Mouse (Mus musculus): Measurements from ENCODE around the gene Lingo4. TPM values are rescaled to one million over a fixed set of nuclear protein-coding genes. Genes with fewer than 3 reads are reported as not detected.

Gene Lingo4
- polyA plus RNA-seq, 1 experiment from 2014 or later: 0.51 TPM

DNA sequence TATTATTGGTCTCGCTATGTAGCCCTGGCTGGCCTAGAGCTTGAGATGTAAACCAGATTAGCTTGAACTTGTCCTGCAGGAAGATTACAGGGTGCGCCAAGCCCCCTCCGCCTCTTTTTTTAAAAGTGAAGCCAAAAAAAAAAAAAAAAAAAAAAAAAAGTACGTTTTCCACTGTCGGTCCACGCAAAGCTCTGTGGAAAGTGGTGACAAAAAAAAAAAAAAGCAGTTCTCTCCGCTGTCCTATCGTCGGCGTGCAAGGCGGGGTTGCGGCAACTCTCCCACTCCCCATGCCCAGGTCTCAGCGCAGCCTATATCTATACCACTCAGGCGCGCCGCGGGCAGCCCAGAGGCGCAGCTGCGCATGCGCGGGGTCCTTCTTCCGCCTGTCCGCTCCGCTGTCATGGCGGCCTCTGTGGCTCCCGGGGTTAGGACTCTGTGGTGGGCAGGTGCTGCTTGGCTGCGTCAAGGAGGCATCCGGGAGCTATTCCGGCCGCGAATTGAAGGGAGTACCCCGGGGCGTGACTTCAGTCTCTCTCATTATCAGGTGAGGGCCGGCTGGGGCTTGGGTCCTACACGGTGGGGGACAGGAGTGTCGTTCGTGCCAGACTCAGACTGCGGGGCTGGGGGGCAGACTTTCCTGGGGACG is 44.8 kb downstream of the Lingo4 start, which contains the start of gene Mrpl9:
Gene Mrpl9, plus strand, starts transcription at position 368 of the 646 bp plus-strand sequence.
- peak within 1 kb of the TSS; percentile 87 for H3K9ac ChIP-seq (replicated peaks; ENCODE audit: low read depth, low read length)
- H3K36me3 ChIP-seq (ENCODE audit: control insufficient read depth, insufficient read depth, low read length): peaks cover 27% of the 10 kb centered on the region
- ATAC-seq (ENCODE audit: insufficient number of reproducible peaks, insufficient read depth, low FRiP score, low read depth): peak; percentile 97
- H3K9me3 ChIP-seq (ENCODE audit: control insufficient read depth, low read depth, low read length): no peaks in the 10 kb centered on the region
- H3K27me3 ChIP-seq (ENCODE audit: control insufficient read depth, insufficient read depth, low read length): no peaks in the 10 kb centered on the region
- H3K27ac ChIP-seq (ENCODE audit: low read length): peak within 1 kb of the TSS; percentile 66; the same call in 1 of the 2 replicates
- under 1% methylated on average over 39 of the region's 39 CpGs for WGBS
- 0 out of 2 replicates have a peak, but pooled peaks cover 5% of the 10 kb centered on the region for H3K4me1 ChIP-seq (ENCODE audit: control insufficient read depth, insufficient read depth, low read length)
- peak within 1 kb of the TSS; percentile 84 for H3K4me3 ChIP-seq (ENCODE audit: low read depth, low read length)
- peak within 1 kb of the TSS; percentile 67 for H3K4me2 ChIP-seq (replicated peaks; ENCODE audit: low read depth, low read length)

DNA sequence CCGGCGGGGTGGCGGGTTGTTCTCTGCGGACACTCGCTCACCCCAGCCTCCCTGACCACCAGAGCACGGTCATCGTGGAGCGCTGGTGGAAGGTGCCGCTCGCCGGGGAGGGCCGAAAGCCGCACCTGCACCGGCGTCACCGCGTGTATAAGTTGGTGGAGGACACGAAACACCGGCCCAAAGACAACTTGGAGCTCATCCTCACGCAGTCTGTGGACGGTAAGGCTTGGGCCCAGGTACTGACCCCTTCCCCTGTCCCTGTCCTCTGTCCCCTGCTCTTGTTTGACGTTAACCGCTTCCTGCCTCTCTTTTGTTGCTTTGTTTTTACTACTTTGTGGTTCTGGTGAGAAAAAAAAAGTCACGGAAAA is 45.3 kb downstream of the Lingo4 start, which contains the start of gene Oaz3:
Gene Oaz3, minus strand, starts transcription at position 319 of the 368 bp plus-strand sequence.
- Histone ChIP-seq H3K4me1 (ENCODE audit: control insufficient read depth, insufficient read depth, low read length) (0 out of 2 replicates have a peak, but pooled peaks cover 5% of the 10 kb centered on the region), H3K4me3 (ENCODE audit: low read depth, low read length) (peak within 1 kb of the TSS; percentile 84), H3K36me3 (ENCODE audit: control insufficient read depth, insufficient read depth, low read length) (peaks cover 31% of the 10 kb centered on the region), H3K9ac (replicated peaks; ENCODE audit: low read depth, low read length) (peak within 1 kb of the TSS; percentile 87), H3K27ac (ENCODE audit: low read length) (peak within 1 kb of the TSS; percentile 66; the same call in 1 of the 2 replicates), H3K4me2 (replicated peaks; ENCODE audit: low read depth, low read length) (peak within 1 kb of the TSS; percentile 67), H3K9me3 (ENCODE audit: control insufficient read depth, low read depth, low read length) (no peaks in the 10 kb centered on the region), H3K27me3 (ENCODE audit: control insufficient read depth, insufficient read depth, low read length) (no peaks in the 10 kb centered on the region)
- 2% methylated on average over 24 of the region's 24 CpGs for WGBS
- ATAC-seq (ENCODE audit: insufficient number of reproducible peaks, insufficient read depth, low FRiP score, low read depth): peak; percentile 48; the same call in 1 of the 2 replicates

- no peak overlapping the region for H3K4me2 ChIP-seq (replicated peaks; ENCODE audit: low read depth, low read length)
- H3K27me3 ChIP-seq (ENCODE audit: control insufficient read depth, insufficient read depth, low read length): no peaks in the 10 kb centered on the region
- H3K9ac ChIP-seq (replicated peaks; ENCODE audit: low read depth, low read length): no peak overlapping the region
- H3K4me1 ChIP-seq (ENCODE audit: control insufficient read depth, insufficient read depth, low read length): 0 out of 2 replicates have a peak, but pooled peaks cover 1% of the 10 kb centered on the region
- H3K36me3 ChIP-seq (ENCODE audit: control insufficient read depth, insufficient read depth, low read length): peaks cover 33% of the 10 kb centered on the region
- 93% methylated on average over 2 of the region's 2 CpGs for WGBS
- H3K9me3 ChIP-seq (ENCODE audit: control insufficient read depth, low read depth, low read length): no peaks in the 10 kb centered on the region
- no peak overlapping the region for H3K27ac ChIP-seq (ENCODE audit: low read length)
- H3K4me3 ChIP-seq (ENCODE audit: low read depth, low read length): no peak overlapping the region
- ATAC-seq (ENCODE audit: insufficient number of reproducible peaks, insufficient read depth, low FRiP score, low read depth): no peak
Observed at GRCm38 (mm10) chr3:94449377-94449776, 51.1 kb downstream of the Lingo4 start.

Other genes starting within 250 kb of the Lingo4 start
- gene Gm10696, start 220.3 kb upstream of the Lingo4 start, polyA plus RNA-seq (2014; fragmentation: Nextera tagmentation; extraction: Ambion mirVana): not detected in 2 replicates
- gene Gm5286, start 201.8 kb upstream of the Lingo4 start, polyA plus RNA-seq (2014; fragmentation: Nextera tagmentation; extraction: Ambion mirVana): not detected in 2 replicates
- not detected in 2 replicates for gene Gm4778, start 134.5 kb upstream of the Lingo4 start, polyA plus RNA-seq (2014; fragmentation: Nextera tagmentation; extraction: Ambion mirVana)
- 12.7 and 12.8 TPM in 2 replicates for gene Them4, start 88.4 kb upstream of the Lingo4 start, polyA plus RNA-seq (2014; fragmentation: Nextera tagmentation; extraction: Ambion mirVana)
- gene Them5, start 56.4 kb upstream of the Lingo4 start, polyA plus RNA-seq (2014; fragmentation: Nextera tagmentation; extraction: Ambion mirVana): 1.4 and 1.6 TPM in 2 replicates
- 2.1 and 2.2 TPM in 2 replicates for gene C2cd4d, start 36.1 kb upstream of the Lingo4 start, polyA plus RNA-seq (2014; fragmentation: Nextera tagmentation; extraction: Ambion mirVana)
- gene Rorc, start 25.7 kb upstream of the Lingo4 start, polyA plus RNA-seq (2014; fragmentation: Nextera tagmentation; extraction: Ambion mirVana): 4.2 and 5.3 TPM in 2 replicates
- 10.6 and 12.6 TPM in 2 replicates for gene Tdrkh, start 14.8 kb downstream of the Lingo4 start, polyA plus RNA-seq (2014; fragmentation: Nextera tagmentation; extraction: Ambion mirVana)
- 66.6 and 67.5 TPM in 2 replicates for gene Mrpl9, start 44.8 kb downstream of the Lingo4 start, polyA plus RNA-seq (2014; fragmentation: Nextera tagmentation; extraction: Ambion mirVana)
- 0.66 and 0.90 TPM in 2 replicates for gene Oaz3, start 45.4 kb downstream of the Lingo4 start, polyA plus RNA-seq (2014; fragmentation: Nextera tagmentation; extraction: Ambion mirVana)
- gene Celf3, start 79.8 kb downstream of the Lingo4 start, polyA plus RNA-seq (2014; fragmentation: Nextera tagmentation; extraction: Ambion mirVana): 32.2 and 44.0 TPM in 2 replicates
- gene Riiad1, start 81.8 kb downstream of the Lingo4 start, polyA plus RNA-seq (2014; fragmentation: Nextera tagmentation; extraction: Ambion mirVana): 6.0 and 6.6 TPM in 2 replicates
- 35.1 and 41.9 TPM in 2 replicates for gene Snx27, start 184.2 kb downstream of the Lingo4 start, polyA plus RNA-seq (2014; fragmentation: Nextera tagmentation; extraction: Ambion mirVana)
- not detected in 2 replicates for gene Gm10972, start 244.6 kb downstream of the Lingo4 start, polyA plus RNA-seq (2014; fragmentation: Nextera tagmentation; extraction: Ambion mirVana)

All from stomach, embryonic 14.5 days (tissue).